Mouse (Mus musculus): ENCODE measurements around the gene Ppib. TPM values are rescaled to one million over a fixed set of nuclear protein-coding genes. Genes with fewer than 3 reads are reported as not detected.

Gene Ppib
- polyA plus RNA-seq (2014; fragmentation: Illumina TruSeq; extraction: RNeasy Lipid Tissue Mini Kit (QIAGEN cat#74804); ENCODE audit: insufficient read depth, low read depth, low replicate concordance): 445 TPM

GRCm38 (mm10) chr9:66059583-66060307, at the start of gene Ppib:
Gene Ppib, plus strand, starts transcription at chr9:66060222.

GRCm38 (mm10) chr9:66069583-66069982, 9.6 kb downstream of the Ppib start, which contains the start of gene Snx22:
Gene Snx22, minus strand, starts transcription at chr9:66069719.

Other genes starting within 250 kb of the Ppib start
- 3.7 TPM for gene Zfp609, start 232.7 kb upstream of the Ppib start, polyA plus RNA-seq (2014; fragmentation: Illumina TruSeq; extraction: RNeasy Lipid Tissue Mini Kit (QIAGEN cat#74804); ENCODE audit: insufficient read depth, low read depth, low replicate concordance)
- 2.0 TPM for gene Pclaf, start 170.0 kb upstream of the Ppib start, polyA plus RNA-seq (2014; fragmentation: Illumina TruSeq; extraction: RNeasy Lipid Tissue Mini Kit (QIAGEN cat#74804); ENCODE audit: insufficient read depth, low read depth, low replicate concordance)
- gene Trip4, start 151.4 kb upstream of the Ppib start, polyA plus RNA-seq (2014; fragmentation: Illumina TruSeq; extraction: RNeasy Lipid Tissue Mini Kit (QIAGEN cat#74804); ENCODE audit: insufficient read depth, low read depth, low replicate concordance): 11.5 TPM
- 3.5 TPM for gene Csnk1g1, start 151.3 kb upstream of the Ppib start, polyA plus RNA-seq (2014; fragmentation: Illumina TruSeq; extraction: RNeasy Lipid Tissue Mini Kit (QIAGEN cat#74804); ENCODE audit: insufficient read depth, low read depth, low replicate concordance)
- 10.1 TPM for gene Snx22, start 9.5 kb downstream of the Ppib start, polyA plus RNA-seq (2014; fragmentation: Illumina TruSeq; extraction: RNeasy Lipid Tissue Mini Kit (QIAGEN cat#74804); ENCODE audit: insufficient read depth, low read depth, low replicate concordance)
- 72.0 TPM for gene Snx1, start 66.4 kb downstream of the Ppib start, polyA plus RNA-seq (2014; fragmentation: Illumina TruSeq; extraction: RNeasy Lipid Tissue Mini Kit (QIAGEN cat#74804); ENCODE audit: insufficient read depth, low read depth, low replicate concordance)
- gene Ciao2a, start 66.4 kb downstream of the Ppib start, polyA plus RNA-seq (2014; fragmentation: Illumina TruSeq; extraction: RNeasy Lipid Tissue Mini Kit (QIAGEN cat#74804); ENCODE audit: insufficient read depth, low read depth, low replicate concordance): 65.6 TPM
- 30.8 TPM for gene Dapk2, start 98.0 kb downstream of the Ppib start, polyA plus RNA-seq (2014; fragmentation: Illumina TruSeq; extraction: RNeasy Lipid Tissue Mini Kit (QIAGEN cat#74804); ENCODE audit: insufficient read depth, low read depth, low replicate concordance)

All from lung, adult 10 weeks (tissue).